Mouse (Mus musculus): Measurements from ENCODE around the gene Eogt. TPM values are rescaled to one million over a fixed set of nuclear protein-coding genes. Genes with fewer than 3 reads are reported as not detected.

The Eogt gene
- polyA plus RNA-seq, 1 experiment from 2014 or later: 8.0 TPM

DNA sequence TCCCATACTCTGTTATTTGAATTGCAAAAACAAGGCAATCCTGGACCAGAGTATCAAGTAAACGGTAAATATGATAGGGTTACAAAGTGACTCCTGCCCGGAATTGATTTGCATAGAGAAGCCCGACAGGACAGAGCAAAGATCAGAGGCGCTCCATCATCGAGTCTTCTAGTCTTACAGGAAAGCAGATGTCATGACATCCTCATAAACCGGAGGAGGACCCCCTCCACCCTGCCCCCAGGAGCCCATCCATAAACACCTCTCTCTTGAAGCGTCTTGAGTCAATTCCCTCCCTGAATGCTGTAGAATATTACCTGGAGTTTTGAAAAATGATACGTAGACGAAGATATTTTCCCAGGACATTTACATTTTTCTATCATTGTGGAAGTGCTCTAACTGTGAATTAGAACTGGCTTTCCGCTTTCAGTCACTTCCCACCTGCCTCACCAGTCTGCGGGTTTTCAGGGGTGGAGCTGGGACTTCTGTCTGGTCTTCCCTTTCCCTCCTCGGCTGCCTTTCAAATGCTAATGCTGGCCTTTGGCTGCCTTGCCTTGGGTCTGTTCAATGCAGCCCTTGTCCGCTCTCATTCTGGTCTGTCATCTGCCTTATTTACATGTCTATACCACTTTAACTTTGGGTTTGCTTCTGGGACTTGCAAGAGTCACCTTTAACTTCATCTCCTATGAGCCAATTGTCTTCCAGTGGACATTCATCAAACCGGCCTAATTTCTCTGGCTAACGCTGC, 46.9 kb downstream of the Eogt start:
- no peak overlapping the region for H3K27ac ChIP-seq
- no peak overlapping the region for H3K4me3 ChIP-seq (replicated peaks)
- no peaks in the 10 kb centered on the region for H3K9me3 ChIP-seq
- H3K27me3 ChIP-seq (replicated peaks): no peaks in the 10 kb centered on the region; the same call in 1 of the 2 replicates
- H3K36me3 ChIP-seq: no peaks in the 10 kb centered on the region
- no peak overlapping the region for H3K9ac ChIP-seq
- 0 out of 2 replicates have a peak, but pooled peaks cover 4% of the 10 kb centered on the region for H3K4me1 ChIP-seq (replicated peaks)
- no peak for ATAC-seq
- WGBS: 14% methylated on average over 15 of the region's 15 CpGs
- no peak overlapping the region for H3K4me2 ChIP-seq (replicated peaks)

DNA sequence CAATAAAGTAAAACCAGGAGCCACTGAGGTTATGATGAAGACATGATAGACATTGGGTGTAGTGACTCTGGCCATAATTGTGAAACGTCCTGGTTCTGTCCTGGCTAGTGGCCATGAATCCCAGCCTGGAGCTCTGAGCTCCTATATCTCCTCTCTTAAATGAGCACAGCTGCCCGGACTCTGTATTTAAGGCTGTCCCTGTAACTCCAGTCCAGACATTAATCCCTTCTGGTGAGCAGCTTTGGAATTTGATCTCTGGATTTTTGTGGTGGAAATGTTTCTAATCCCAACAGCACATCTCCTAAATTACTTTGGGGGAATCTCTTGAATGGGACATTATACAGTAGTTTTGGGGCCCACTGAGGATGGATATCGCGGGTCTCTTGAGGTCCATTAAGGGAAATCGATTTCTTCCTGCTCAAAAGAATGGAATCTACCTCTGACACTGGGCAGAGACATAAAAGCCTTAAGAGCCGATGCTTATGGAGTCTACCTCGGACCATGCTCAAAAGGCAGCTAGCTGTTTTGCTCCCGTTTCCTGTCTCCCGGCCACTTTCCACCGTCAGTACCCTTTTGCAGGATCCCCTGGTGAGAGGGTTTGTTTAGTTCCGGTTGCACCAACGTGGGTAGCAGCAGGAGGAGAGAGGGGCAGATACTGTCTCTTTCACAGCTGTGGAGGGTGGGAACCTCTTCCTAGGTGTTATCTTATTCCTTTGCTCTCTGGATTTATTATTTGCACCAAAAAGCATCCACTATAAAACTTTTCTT, 47.6 kb downstream of the Eogt start:
- 0 out of 2 replicates have a peak, but pooled peaks cover 4% of the 10 kb centered on the region for H3K4me1 ChIP-seq (replicated peaks)
- no peak overlapping the region for H3K4me2 ChIP-seq (replicated peaks)
- H3K9ac ChIP-seq: no peak overlapping the region
- WGBS: 23% methylated on average over 12 of the region's 12 CpGs
- ATAC-seq: no peak
- H3K36me3 ChIP-seq: no peaks in the 10 kb centered on the region
- H3K27me3 ChIP-seq (replicated peaks): no peaks in the 10 kb centered on the region; the same call in 1 of the 2 replicates
- H3K4me3 ChIP-seq (replicated peaks): no peak overlapping the region
- no peaks in the 10 kb centered on the region for H3K9me3 ChIP-seq
- no peak overlapping the region for H3K27ac ChIP-seq

DNA sequence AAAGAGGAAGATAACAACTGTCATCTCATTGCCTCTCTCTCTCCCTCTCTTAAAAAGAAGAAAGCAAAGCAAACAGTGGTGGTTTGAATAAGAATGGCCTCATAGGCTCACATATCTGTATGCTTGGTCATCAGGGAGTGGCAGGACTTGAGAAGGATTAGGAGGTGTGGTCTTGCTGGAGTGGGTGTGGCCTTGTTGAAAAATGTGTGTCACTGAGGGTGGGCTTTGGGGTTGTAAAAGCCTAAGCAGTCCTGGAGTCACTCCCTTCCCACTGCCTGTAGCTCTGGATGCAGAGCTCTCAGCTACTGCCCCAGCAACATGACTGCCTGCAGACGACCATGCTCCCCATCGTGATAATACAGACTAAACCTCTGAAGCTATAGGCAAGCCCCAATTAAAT, 66.6 kb downstream of the Eogt start:
- no peak overlapping the region for H3K27ac ChIP-seq
- 81% methylated on average over 2 of the region's 2 CpGs for WGBS
- no peak for ATAC-seq
- no peaks in the 10 kb centered on the region for H3K4me1 ChIP-seq (replicated peaks)
- H3K36me3 ChIP-seq: no peaks in the 10 kb centered on the region
- no peaks in the 10 kb centered on the region for H3K9me3 ChIP-seq
- no peak overlapping the region for H3K9ac ChIP-seq
- H3K4me2 ChIP-seq (replicated peaks): no peak overlapping the region
- no peaks in the 10 kb centered on the region for H3K27me3 ChIP-seq (replicated peaks)
- H3K4me3 ChIP-seq (replicated peaks): no peak overlapping the region

GRCm38 (mm10) chr6:97080016-97080415, 69.0 kb downstream of the Eogt start:
- WGBS: 44% methylated on average over 9 of the region's 9 CpGs

DNA sequence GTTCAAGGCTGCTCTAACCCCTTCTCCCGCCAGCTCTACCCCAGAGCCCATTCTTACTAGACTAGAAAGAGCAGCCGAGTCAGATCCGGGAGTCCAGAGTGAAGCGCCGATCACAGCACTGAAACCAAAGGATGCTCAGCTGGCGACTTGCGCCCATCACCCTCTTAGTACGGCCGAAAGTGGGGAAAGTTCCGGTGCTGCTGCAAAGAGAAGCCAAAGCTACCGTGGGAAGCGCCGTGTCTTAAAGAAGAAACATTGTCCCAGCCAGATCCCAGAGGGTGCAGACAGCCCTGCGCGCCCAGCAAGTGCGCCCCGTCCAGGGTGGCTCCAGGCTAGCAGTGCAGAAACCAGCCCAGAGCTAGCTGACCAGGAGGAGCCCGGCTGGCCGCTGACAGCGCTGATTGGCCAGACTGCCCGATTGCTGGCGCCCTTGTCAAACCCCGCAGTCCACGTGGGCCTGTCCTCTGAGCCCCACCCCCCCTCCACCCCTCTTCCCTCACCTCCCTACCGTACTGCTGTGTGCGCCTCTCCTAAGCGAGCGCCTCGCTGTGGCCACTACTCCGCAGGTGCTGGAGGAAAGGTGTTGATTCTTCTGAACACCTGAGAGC, 88.8 kb downstream of the Eogt start, which contains the start of gene Fam19a4:
Fam19a4 (minus strand) TSS at position 340 of the 608 bp plus-strand sequence.
- H3K4me3 ChIP-seq (replicated peaks): peak within 1 kb of the TSS; percentile 36
- peaks cover 7% of the 10 kb centered on the region for H3K4me1 ChIP-seq (replicated peaks)
- 0 out of 2 replicates have a peak within 1 kb of the TSS, but pooled peaks have one; percentile 4 for H3K9ac ChIP-seq
- no peaks in the 10 kb centered on the region for H3K36me3 ChIP-seq
- peaks cover 29% of the 10 kb centered on the region for H3K27me3 ChIP-seq (replicated peaks)
- H3K4me2 ChIP-seq (replicated peaks): peak within 1 kb of the TSS; percentile 81
- WGBS: 1% methylated on average over 30 of the region's 30 CpGs
- no peak within 1 kb of the TSS for H3K27ac ChIP-seq
- no peaks in the 10 kb centered on the region for H3K9me3 ChIP-seq
- peak; percentile 90 for ATAC-seq

More at GRCm38 (mm10) chr6:97080016-97080415, 69.0 kb downstream of the Eogt start:
- Histone ChIP-seq H3K36me3 (no peaks in the 10 kb centered on the region), H3K4me2 (replicated peaks) (no peak overlapping the region), H3K27me3 (replicated peaks) (no peaks in the 10 kb centered on the region), H3K4me3 (replicated peaks) (no peak overlapping the region), H3K4me1 (replicated peaks) (no peaks in the 10 kb centered on the region), H3K9me3 (no peaks in the 10 kb centered on the region), H3K9ac (no peak overlapping the region), H3K27ac (no peak overlapping the region)
- ATAC-seq: no peak

Other genes starting within 250 kb of the Eogt start
- gene Fam19a4, start 88.8 kb downstream of the Eogt start, polyA plus RNA-seq (2015; fragmentation: Nextera tagmentation; extraction: Ambion mirVana): 0.08 and 0.09 TPM in 2 replicates
- 30.9 and 37.6 TPM in 2 replicates for gene Tmf1, start 29.9 kb upstream of the Eogt start, polyA plus RNA-seq (2015; fragmentation: Nextera tagmentation; extraction: Ambion mirVana)
- 57.7 and 64.3 TPM in 2 replicates for gene Uba3, start 56.5 kb upstream of the Eogt start, polyA plus RNA-seq (2015; fragmentation: Nextera tagmentation; extraction: Ambion mirVana)
- 66.4 and 69.9 TPM in 2 replicates for gene Arl6ip5, start 61.5 kb upstream of the Eogt start, polyA plus RNA-seq (2015; fragmentation: Nextera tagmentation; extraction: Ambion mirVana)
- gene Lmod3, start 103.6 kb upstream of the Eogt start, polyA plus RNA-seq (2015; fragmentation: Nextera tagmentation; extraction: Ambion mirVana): 0.16 TPM in 1 of 2 replicates, not detected in the other

Measured in intestine, embryonic 15.5 days (tissue).